In the genomic region with DNA sequence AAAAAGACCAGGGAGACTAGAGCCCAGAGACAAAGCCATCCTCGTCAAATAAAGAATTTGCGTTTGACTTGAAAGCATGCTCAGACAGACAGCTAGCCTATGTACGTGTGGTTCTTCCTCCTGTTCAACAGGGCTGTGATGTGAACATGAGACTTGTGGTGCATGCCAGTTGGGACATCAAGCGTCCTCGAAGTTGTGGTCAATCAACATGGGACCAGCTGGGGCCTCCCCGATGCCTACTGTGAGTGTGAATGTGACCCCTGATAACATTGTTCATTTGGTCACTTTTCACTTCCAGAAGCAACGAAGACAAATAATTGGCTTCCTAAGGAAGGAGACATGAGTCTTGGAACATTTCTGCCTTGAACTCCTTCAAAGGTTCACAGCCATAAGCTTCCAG, we compare ENCODE assay signal across 19 mouse cellular contexts.
A peak's percentile ranks its signal among the peaks of the same experiment; 100 is the strongest.
DNase-seq lines count a peak whose midpoint lies in the region; ATAC-seq lines count a peak whose summit lies in the region.
"Had no signal": no experiment of that assay in that cellular context is flagged by ENCODE, and none has a peak within 500 bp of the region (broad histone marks: within the 10 kb centered on the region; RNA-seq: fewer than 3 reads in every experiment).

No protein-coding gene starts in this region.

- H3K27ac ChIP-seq in midbrain, embryonic 11.5 days (ENCODE audit: low read depth, low read length): no peak overlapping the region
- no peak overlapping the region for H3K27ac ChIP-seq in midbrain, embryonic 16.5 days (ENCODE audit: low read length)

- H3K9me3 ChIP-seq in midbrain, embryonic 11.5 days (ENCODE audit: control insufficient read depth, low read length): no peaks in the 10 kb centered on the region
- no peaks in the 10 kb centered on the region for H3K9me3 ChIP-seq in midbrain, embryonic 16.5 days (replicated peaks; ENCODE audit: control insufficient read depth, low read length, poor library complexity, severe bottlenecking)
- H3K9me3 ChIP-seq: G1E had no signal

- no peaks in the 10 kb centered on the region for H3K36me3 ChIP-seq in midbrain, embryonic 11.5 days (ENCODE audit: control insufficient read depth, insufficient read depth, low read length)
- H3K36me3 ChIP-seq in midbrain, embryonic 16.5 days (ENCODE audit: control insufficient read depth, insufficient read depth, low read length): no peaks in the 10 kb centered on the region
- H3K36me3 ChIP-seq: G1E had no signal

- no peak overlapping the region for H3K4me3 ChIP-seq in midbrain, embryonic 11.5 days (ENCODE audit: low read depth, low read length)
- H3K4me3 ChIP-seq in midbrain, embryonic 16.5 days (ENCODE audit: low read depth, low read length): no peak overlapping the region

- DNase-seq in heart, adult 11 months: peak; percentile 57
- no peak for DNase-seq in heart, postnatal 36 days
- DNase-seq in midbrain, embryonic 11.5 days (ENCODE audit: low spot score, missing footprints): peak; percentile 74
- DNase-seq: adrenal gland, adult 2 months; adrenal gland, adult 8-10 months; adrenal gland, postnatal 10 days; adrenal gland, postnatal 14 days; adrenal gland, postnatal 25 days; adrenal gland, postnatal 36 days; B cell, adult 2 months; cerebellum, adult 11 months; cerebellum, adult 11-12 months; cerebellum, adult 18-20 months had no signal

- H3K4me1 ChIP-seq in midbrain, embryonic 11.5 days (ENCODE audit: control insufficient read depth, insufficient read depth, low read length): no peaks in the 10 kb centered on the region
- H3K4me1 ChIP-seq in midbrain, embryonic 16.5 days (ENCODE audit: control insufficient read depth, insufficient read depth, low read length): no peaks in the 10 kb centered on the region

- no peak for ATAC-seq in midbrain, embryonic 11.5 days (ENCODE audit: low FRiP score)
- ATAC-seq in midbrain, embryonic 16.5 days: no peak
- ATAC-seq: activated CD4-positive, CD25-positive, alpha-beta regulatory T cell, adult 4 months; CD4-positive, CD25-positive, alpha-beta regulatory T cell, adult 4 months; Patski had no signal

- no peaks in the 10 kb centered on the region for H3K27me3 ChIP-seq in midbrain, embryonic 11.5 days (ENCODE audit: control insufficient read depth, insufficient read depth, low read length)
- H3K27me3 ChIP-seq in midbrain, embryonic 16.5 days (ENCODE audit: control insufficient read depth, insufficient read depth, low read depth, low read length): no peaks in the 10 kb centered on the region
- H3K27me3 ChIP-seq: CH12.LX, Patski had no signal

- 84% methylated on average over 7 of the region's 7 CpGs for WGBS in midbrain, embryonic 11.5 days
- 83% methylated on average over 7 of the region's 7 CpGs for WGBS in midbrain, embryonic 16.5 days

- H3K4me2 ChIP-seq in midbrain, embryonic 11.5 days: no peak overlapping the region
- H3K4me2 ChIP-seq in midbrain, embryonic 16.5 days (ENCODE audit: low read length): no peak overlapping the region

- intact Hi-C loops in heart, postnatal 36 days (cut with DNase I): no loop called here

- no peak overlapping the region for H3K9ac ChIP-seq in midbrain, embryonic 11.5 days (ENCODE audit: low read length)
- H3K9ac ChIP-seq in midbrain, embryonic 16.5 days (ENCODE audit: low read depth, low read length): no peak overlapping the region

Comparison
In these comparisons a context has a peak if more than half of its experiments do, and no peak if none do; other contexts are left out.
1. DNase-seq: peak in heart, adult 11 months (single experiment) and midbrain, embryonic 11.5 days (single experiment); none in heart, postnatal 36 days (0 of 2).